Mouse (Mus musculus) liver, embryonic 14.5 days (tissue): ENCODE results near the gene Klf16. TPM values are rescaled to one million over a fixed set of nuclear protein-coding genes. Genes with fewer than 3 reads are reported as not detected.

ENCODE experiments used
- ATAC-seq: fragments of 200-750 bp; cut with Nextera tagmentation; 2 replicates; pipeline ENCODE4 v1.8.0; 2017; ENCODE audit warnings: moderate number of reproducible peaks, mild to moderate bottlenecking, moderate library complexity; ENCODE audit not compliant: insufficient read depth
- DNase-seq, 3 experiments: peaks; one replicate each; pipeline ENCODE4 v3.0.0-alpha.2; 2012 to 2013; ENCODE audit warnings: low read depth in 3 of 3, low spot score in 3 of 3
- H3K27ac ChIP-seq: fragments of 300-500 bp; sonication (generic); 2 replicates; pipeline ENCODE4 v1.5.1; 2014; ENCODE audit warnings: moderate library complexity, mild to moderate bottlenecking, control low read depth, inconsistent platforms
- H3K27me3 ChIP-seq: fragments of 300-500 bp; sonication (generic); 2 replicates; pipeline ENCODE4 v1.6.1; 2014; ENCODE audit warnings: mild to moderate bottlenecking, low read length, moderate library complexity; ENCODE audit not compliant: control insufficient read depth, insufficient read depth
- H3K36me3 ChIP-seq: fragments of 300-500 bp; sonication (generic); replicated peaks from 2 replicates; pipeline ENCODE4 v1.6.1; 2014; ENCODE audit warnings: low read depth; ENCODE audit not compliant: control insufficient read depth, insufficient read depth
- H3K4me1 ChIP-seq, 2 experiments: fragments of 200-500 bp in 1 of 2; fragments of 300-500 bp in 1 of 2; sonication (generic) in 1 of 2; replicated peaks; 2 replicates each; pipeline ENCODE4 v1.6.1; 2012 to 2014; ENCODE audit warnings: antibody characterized with exemption in 1 of 2, inconsistent platforms in 1 of 2, low read length in 1 of 2; ENCODE audit not compliant: control insufficient read depth in 2 of 2, insufficient read depth in 2 of 2
- H3K4me2 ChIP-seq: fragments of 300-500 bp; sonication (generic); 2 replicates; pipeline ENCODE4 v1.6.1; 2014; ENCODE audit warnings: low read depth, mild to moderate bottlenecking, control low read depth, moderate library complexity
- H3K4me3 ChIP-seq, 2 experiments: fragments of 200-500 bp in 1 of 2; fragments of 300-500 bp in 1 of 2; sonication (generic) in 1 of 2; 2 replicates each; pipeline ENCODE4 v1.5.1; 2012 to 2014; ENCODE audit warnings: low read depth in 2 of 2, low read length in 2 of 2, mild to moderate bottlenecking in 2 of 2, control low read depth in 1 of 2, inconsistent platforms in 1 of 2, moderate library complexity in 1 of 2; ENCODE audit not compliant: insufficient read depth in 1 of 2
- H3K9ac ChIP-seq: fragments of 300-500 bp; sonication (generic); replicated peaks from 2 replicates; pipeline ENCODE4 v1.6.1; 2014; ENCODE audit warnings: mild to moderate bottlenecking, control low read depth, moderate library complexity
- H3K9me3 ChIP-seq: fragments of 300-500 bp; sonication (generic); 2 replicates; pipeline ENCODE4 v1.6.1; 2016; ENCODE audit warnings: low read length, mixed read lengths; ENCODE audit not compliant: control insufficient read depth
- CTCF ChIP-seq: IDR thresholded peaks from 2 replicates; pipeline ENCODE4 v1.5.1; 2016; ENCODE audit warnings: antibody characterized with exemption, low read depth, control low read depth
- EP300 ChIP-seq: IDR thresholded peaks from 2 replicates; pipeline ENCODE4 v1.6.1; 2016; ENCODE audit warnings: antibody characterized with exemption, low read depth
- WGBS: fragments of 180-500 bp; shearing (Covaris S2); extraction: QIAGEN DNeasy Blood & Tissue Kit; methylation state at CpG from one replicate; pipeline ENCODE4 v1.1.7; 2014; ENCODE audit not compliant: insufficient replicate concordance; 5-methylcytosine and 5-hydroxymethylcytosine counted together
- microRNA-seq: library from miRNA; unstranded; fragments of <30 nt; microRNA quantifications from one replicate; pipeline ENCODE4, GENCODE M21; 2016
- polyA plus RNA-seq, 2 experiments: library from polyadenylated mRNA; depleted of rRNA in 1 of 2; stranded (reverse) in 1 of 2; unstranded in 1 of 2; fragments of >200 nt; fragmentation: Nextera tagmentation in 1 of 2; extraction: Ambion mirVana in 1 of 2; gene quantifications; 2 replicates each; pipeline versions ENCODE4 v1.2.1 to v1.2.3; 2012 to 2014

The Klf16 gene
- polyA plus RNA-seq, 2 experiments = 10.6 to 13.8 TPM

DNA sequence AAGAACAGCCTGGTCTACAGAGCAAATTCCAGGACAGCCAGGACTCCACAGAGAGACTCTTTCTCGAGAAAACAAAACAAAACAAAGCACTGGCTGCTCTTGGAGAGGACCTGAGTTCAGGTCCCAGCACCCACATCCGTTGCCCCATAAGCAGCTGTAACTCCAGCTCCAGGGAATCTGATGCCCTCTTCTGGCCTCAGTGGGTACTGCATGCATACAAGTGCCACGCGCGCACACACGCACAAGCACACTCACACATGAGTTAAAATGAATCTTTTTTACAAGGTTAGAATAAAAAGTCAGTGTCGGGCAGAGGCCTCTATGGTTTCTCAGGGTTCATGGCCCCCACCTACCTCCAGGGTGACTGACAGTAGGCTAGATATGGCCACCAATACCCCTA is 53.8 kb downstream of the Klf16 start:
- no peak for DNase-seq
- Histone ChIP-seq H3K4me1 (no peaks in the 10 kb centered on the region), H3K9ac (no peak overlapping the region), H3K4me2 (no peak overlapping the region), H3K36me3 (no peaks in the 10 kb centered on the region), H3K9me3 (peaks cover 2% of the 10 kb centered on the region), H3K4me3 (no peak overlapping the region), H3K27ac (no peak overlapping the region), H3K27me3 (no peaks in the 10 kb centered on the region)
- no peak for TF ChIP-seq EP300
- TF ChIP-seq CTCF = peak; percentile 86
- ATAC-seq = no peak
- WGBS = 81% methylated on average over 7 of the region's 7 CpGs

DNA sequence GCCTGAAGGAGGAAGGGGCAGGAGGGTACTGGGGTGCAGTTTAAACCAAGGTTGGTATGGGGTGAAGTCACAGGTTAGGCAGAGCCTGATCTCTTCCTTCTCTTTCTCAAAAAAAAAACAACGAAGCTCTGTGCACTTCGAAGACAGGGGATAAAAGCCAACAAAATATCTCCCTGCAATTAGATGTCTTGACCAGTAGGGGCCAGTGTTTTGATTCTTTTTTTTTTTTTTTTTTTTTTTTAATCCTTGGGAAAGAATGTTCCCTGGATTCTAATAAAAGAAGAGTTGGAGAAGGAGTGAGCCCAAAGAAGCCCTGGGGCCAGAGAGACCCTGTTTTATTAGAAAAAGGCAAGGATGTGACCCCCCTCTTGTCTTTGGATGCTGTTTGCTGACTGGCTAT is 57.8 kb downstream of the Klf16 start:
- H3K27me3 ChIP-seq = peaks cover 5% of the 10 kb centered on the region
- no peak overlapping the region for H3K4me3 ChIP-seq
- no peak overlapping the region for H3K9ac ChIP-seq
- no peaks in the 10 kb centered on the region for H3K36me3 ChIP-seq
- no peak overlapping the region for H3K4me2 ChIP-seq
- 68% methylated on average over 2 of the region's 2 CpGs for WGBS
- H3K4me1 ChIP-seq = no peaks in the 10 kb centered on the region
- H3K9me3 ChIP-seq = peaks cover 2% of the 10 kb centered on the region
- ATAC-seq (no peak), DNase-seq (no peak)
- no peak overlapping the region for H3K27ac ChIP-seq
- peak; percentile 48 for TF ChIP-seq CTCF
- TF ChIP-seq EP300 = no peak

Small RNA genes within 50 kb of the gene (microRNA-seq; reads per million reads assigned to microRNA genes)
- 1.3 reads per million for gene Mir6912

Other genes with a start within 250 kb of the Klf16 start
- gene Pcsk4, start 247.8 kb downstream of the Klf16 start, polyA plus RNA-seq (2012; rRNA removed) = 6.6 and 7.2 TPM in 2 replicates
- gene Pcsk4, start 247.8 kb downstream of the Klf16 start, polyA plus RNA-seq (2014; fragmentation: Nextera tagmentation; extraction: Ambion mirVana) = 3.1 and 3.2 TPM in 2 replicates
- gene Reep6, start 247.4 kb downstream of the Klf16 start, polyA plus RNA-seq (2012; rRNA removed) = 23.6 and 29.2 TPM in 2 replicates
- gene Reep6, start 247.4 kb downstream of the Klf16 start, polyA plus RNA-seq (2014; fragmentation: Nextera tagmentation; extraction: Ambion mirVana) = 55.3 and 59.5 TPM in 2 replicates
- gene Adamtsl5, start 228.9 kb downstream of the Klf16 start, polyA plus RNA-seq (2012; rRNA removed) = 1.9 and 2.1 TPM in 2 replicates
- gene Adamtsl5, start 228.9 kb downstream of the Klf16 start, polyA plus RNA-seq (2014; fragmentation: Nextera tagmentation; extraction: Ambion mirVana) = 1.3 TPM in 2 replicates
- gene Plk5, start 220.9 kb downstream of the Klf16 start, polyA plus RNA-seq (2012; rRNA removed) = 0.08 and 0.10 TPM in 2 replicates
- 0.09 TPM in 1 of 2 replicates, not detected in the other for gene Plk5, start 220.9 kb downstream of the Klf16 start, polyA plus RNA-seq (2014; fragmentation: Nextera tagmentation; extraction: Ambion mirVana)
- 3.2 and 3.3 TPM in 2 replicates for gene Mex3d, start 189.7 kb downstream of the Klf16 start, polyA plus RNA-seq (2012; rRNA removed)
- gene Mex3d, start 189.7 kb downstream of the Klf16 start, polyA plus RNA-seq (2014; fragmentation: Nextera tagmentation; extraction: Ambion mirVana) = 0.55 and 1.1 TPM in 2 replicates
- 66.7 and 79.5 TPM in 2 replicates for gene Mbd3, start 177.8 kb downstream of the Klf16 start, polyA plus RNA-seq (2012; rRNA removed)
- gene Mbd3, start 177.8 kb downstream of the Klf16 start, polyA plus RNA-seq (2014; fragmentation: Nextera tagmentation; extraction: Ambion mirVana) = 43.7 and 44.3 TPM in 2 replicates
- gene Uqcr11, start 170.5 kb downstream of the Klf16 start, polyA plus RNA-seq (2012; rRNA removed) = 359 and 571 TPM in 2 replicates
- gene Uqcr11, start 170.5 kb downstream of the Klf16 start, polyA plus RNA-seq (2014; fragmentation: Nextera tagmentation; extraction: Ambion mirVana) = 729 and 738 TPM in 2 replicates
- 54.7 and 74.7 TPM in 2 replicates for gene Tcf3, start 143.7 kb downstream of the Klf16 start, polyA plus RNA-seq (2012; rRNA removed)
- 41.9 and 55.4 TPM in 2 replicates for gene Tcf3, start 143.7 kb downstream of the Klf16 start, polyA plus RNA-seq (2014; fragmentation: Nextera tagmentation; extraction: Ambion mirVana)
- 0.02 TPM in 2 replicates for gene Onecut3, start 82.5 kb downstream of the Klf16 start, polyA plus RNA-seq (2012; rRNA removed)
- gene Onecut3, start 82.5 kb downstream of the Klf16 start, polyA plus RNA-seq (2014; fragmentation: Nextera tagmentation; extraction: Ambion mirVana) = not detected in 2 replicates
- gene Atp8b3, start 38.2 kb downstream of the Klf16 start, polyA plus RNA-seq (2012; rRNA removed) = 0.01 and 0.02 TPM in 2 replicates
- gene Atp8b3, start 38.2 kb downstream of the Klf16 start, polyA plus RNA-seq (2014; fragmentation: Nextera tagmentation; extraction: Ambion mirVana) = 0.05 TPM in 1 of 2 replicates, not detected in the other
- gene Rexo1, start 15.8 kb downstream of the Klf16 start, polyA plus RNA-seq (2012; rRNA removed) = 19.1 and 24.8 TPM in 2 replicates
- 10.7 and 14.0 TPM in 2 replicates for gene Rexo1, start 15.8 kb downstream of the Klf16 start, polyA plus RNA-seq (2014; fragmentation: Nextera tagmentation; extraction: Ambion mirVana)
- gene Abhd17a, start 13.0 kb upstream of the Klf16 start, polyA plus RNA-seq (2012; rRNA removed) = 41.2 and 51.0 TPM in 2 replicates
- gene Abhd17a, start 13.0 kb upstream of the Klf16 start, polyA plus RNA-seq (2014; fragmentation: Nextera tagmentation; extraction: Ambion mirVana) = 55.0 and 63.4 TPM in 2 replicates
- gene Scamp4, start 25.6 kb upstream of the Klf16 start, polyA plus RNA-seq (2012; rRNA removed) = 22.0 and 27.6 TPM in 2 replicates
- 34.6 and 39.8 TPM in 2 replicates for gene Scamp4, start 25.6 kb upstream of the Klf16 start, polyA plus RNA-seq (2014; fragmentation: Nextera tagmentation; extraction: Ambion mirVana)
- 6.3 and 6.4 TPM in 2 replicates for gene Adat3, start 25.6 kb upstream of the Klf16 start, polyA plus RNA-seq (2012; rRNA removed)
- gene Adat3, start 25.6 kb upstream of the Klf16 start, polyA plus RNA-seq (2014; fragmentation: Nextera tagmentation; extraction: Ambion mirVana) = 3.8 and 4.9 TPM in 2 replicates
- 1.2 and 1.3 TPM in 2 replicates for gene Gm49322, start 28.7 kb upstream of the Klf16 start, polyA plus RNA-seq (2012; rRNA removed)
- gene Gm49322, start 28.7 kb upstream of the Klf16 start, polyA plus RNA-seq (2014; fragmentation: Nextera tagmentation; extraction: Ambion mirVana) = 0.19 and 0.28 TPM in 2 replicates
- 46.9 and 51.3 TPM in 2 replicates for gene Csnk1g2, start 45.5 kb upstream of the Klf16 start, polyA plus RNA-seq (2012; rRNA removed)
- 25.5 and 27.0 TPM in 2 replicates for gene Csnk1g2, start 45.5 kb upstream of the Klf16 start, polyA plus RNA-seq (2014; fragmentation: Nextera tagmentation; extraction: Ambion mirVana)
- gene Btbd2, start 79.8 kb upstream of the Klf16 start, polyA plus RNA-seq (2012; rRNA removed) = 8.2 and 11.3 TPM in 2 replicates
- 8.6 and 12.0 TPM in 2 replicates for gene Btbd2, start 79.8 kb upstream of the Klf16 start, polyA plus RNA-seq (2014; fragmentation: Nextera tagmentation; extraction: Ambion mirVana)
- 59.7 and 69.1 TPM in 2 replicates for gene Mknk2, start 100.8 kb upstream of the Klf16 start, polyA plus RNA-seq (2012; rRNA removed)
- 58.7 and 74.3 TPM in 2 replicates for gene Mknk2, start 100.8 kb upstream of the Klf16 start, polyA plus RNA-seq (2014; fragmentation: Nextera tagmentation; extraction: Ambion mirVana)
- 13.0 and 15.8 TPM in 2 replicates for gene Mob3a, start 124.7 kb upstream of the Klf16 start, polyA plus RNA-seq (2012; rRNA removed)
- gene Mob3a, start 124.7 kb upstream of the Klf16 start, polyA plus RNA-seq (2014; fragmentation: Nextera tagmentation; extraction: Ambion mirVana) = 14.2 and 16.0 TPM in 2 replicates
- 9.9 and 11.3 TPM in 2 replicates for gene Izumo4, start 124.9 kb upstream of the Klf16 start, polyA plus RNA-seq (2012; rRNA removed)
- 4.0 and 6.0 TPM in 2 replicates for gene Izumo4, start 124.9 kb upstream of the Klf16 start, polyA plus RNA-seq (2014; fragmentation: Nextera tagmentation; extraction: Ambion mirVana)
- gene Ap3d1, start 164.9 kb upstream of the Klf16 start, polyA plus RNA-seq (2012; rRNA removed) = 24.5 and 26.2 TPM in 2 replicates
- 20.1 and 22.4 TPM in 2 replicates for gene Ap3d1, start 164.9 kb upstream of the Klf16 start, polyA plus RNA-seq (2014; fragmentation: Nextera tagmentation; extraction: Ambion mirVana)
- gene Dot1l, start 177.9 kb upstream of the Klf16 start, polyA plus RNA-seq (2012; rRNA removed) = 11.5 and 11.6 TPM in 2 replicates
- 7.1 and 8.3 TPM in 2 replicates for gene Dot1l, start 177.9 kb upstream of the Klf16 start, polyA plus RNA-seq (2014; fragmentation: Nextera tagmentation; extraction: Ambion mirVana)
- gene Sf3a2, start 220.9 kb upstream of the Klf16 start, polyA plus RNA-seq (2012; rRNA removed) = 26.1 and 35.6 TPM in 2 replicates
- gene Sf3a2, start 220.9 kb upstream of the Klf16 start, polyA plus RNA-seq (2014; fragmentation: Nextera tagmentation; extraction: Ambion mirVana) = 36.1 and 40.7 TPM in 2 replicates
- 46.7 and 50.8 TPM in 2 replicates for gene Plekhj1, start 221.3 kb upstream of the Klf16 start, polyA plus RNA-seq (2012; rRNA removed)
- gene Plekhj1, start 221.3 kb upstream of the Klf16 start, polyA plus RNA-seq (2014; fragmentation: Nextera tagmentation; extraction: Ambion mirVana) = 77.0 and 85.0 TPM in 2 replicates
- 0.31 and 0.36 TPM in 2 replicates for gene Amh, start 227.9 kb upstream of the Klf16 start, polyA plus RNA-seq (2012; rRNA removed)
- gene Amh, start 227.9 kb upstream of the Klf16 start, polyA plus RNA-seq (2014; fragmentation: Nextera tagmentation; extraction: Ambion mirVana) = 0.08 TPM in 1 of 2 replicates, not detected in the other
- 0.15 TPM in 1 of 2 replicates, not detected in the other for gene Jsrp1, start 236.2 kb upstream of the Klf16 start, polyA plus RNA-seq (2012; rRNA removed)
- gene Jsrp1, start 236.2 kb upstream of the Klf16 start, polyA plus RNA-seq (2014; fragmentation: Nextera tagmentation; extraction: Ambion mirVana) = not detected in 2 replicates
- 673 and 795 TPM in 2 replicates for gene Oaz1, start 249.3 kb upstream of the Klf16 start, polyA plus RNA-seq (2012; rRNA removed)
- gene Oaz1, start 249.3 kb upstream of the Klf16 start, polyA plus RNA-seq (2014; fragmentation: Nextera tagmentation; extraction: Ambion mirVana) = 1,285 and 1,384 TPM in 2 replicates